Mouse (Mus musculus): ENCODE results near the gene Cst6.

The Cst6 gene
- long read RNA-seq, experiment 1: 0 reads
- long read RNA-seq, experiment 2, transcript Cst6-201 (3 exons, 3,951 nt): major isoform, 7 of 7 reads
- long read RNA-seq, experiment 2, partial matches to known transcripts: 0 of 7 reads
- long read RNA-seq, experiment 2, other reads (novel, unspliced or antisense): 0 of 7 reads

DNA sequence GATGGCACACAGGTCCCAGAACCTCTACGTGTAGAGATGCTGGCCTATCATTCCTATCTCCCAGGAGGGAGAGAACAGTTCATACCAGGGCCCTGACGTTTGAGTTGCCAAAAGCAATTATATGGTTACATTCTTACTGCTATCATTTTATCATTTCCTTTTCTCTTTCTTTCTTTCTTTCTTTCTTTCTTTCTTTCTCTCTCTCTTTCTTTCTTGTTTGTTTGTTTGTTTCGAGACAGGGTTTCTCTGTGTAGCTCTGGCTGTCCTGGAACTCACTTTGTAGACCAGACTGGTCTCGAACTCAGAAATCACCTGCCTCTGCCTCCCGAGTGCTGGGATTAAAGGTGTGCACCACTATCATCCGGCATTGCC lies at the start of gene Cst6:
TSS of gene Cst6 (minus strand) at position 73 of the 372 bp plus-strand sequence.
- intact Hi-C loops (cut with DNase I): loop anchor here (5.0 kb wide), 1 partner anchor 52 kb away; the partner anchor contains the start of genes Gal3st3 and Sf3b2

DNA sequence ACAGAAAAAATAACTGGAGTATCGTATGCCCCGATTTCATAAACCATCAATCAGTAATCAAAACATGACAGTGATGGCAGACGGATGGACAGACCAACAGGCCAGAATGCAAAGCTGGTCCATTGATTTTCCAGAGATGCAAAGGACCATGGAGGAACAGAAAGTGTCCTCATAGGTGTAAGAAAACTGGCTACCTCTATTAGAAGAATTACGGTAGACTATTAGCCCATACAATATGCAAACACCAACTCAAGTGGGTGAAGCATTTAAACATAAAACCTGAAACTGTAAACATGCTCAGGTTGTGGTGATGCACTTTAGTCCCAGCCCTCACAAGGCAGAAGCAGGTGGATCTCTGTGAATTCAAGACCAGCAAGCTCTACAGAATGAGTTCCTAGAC lies 46.0 kb upstream of the Cst6 start:
- intact Hi-C loops (cut with DNase I): no loop called here

DNA sequence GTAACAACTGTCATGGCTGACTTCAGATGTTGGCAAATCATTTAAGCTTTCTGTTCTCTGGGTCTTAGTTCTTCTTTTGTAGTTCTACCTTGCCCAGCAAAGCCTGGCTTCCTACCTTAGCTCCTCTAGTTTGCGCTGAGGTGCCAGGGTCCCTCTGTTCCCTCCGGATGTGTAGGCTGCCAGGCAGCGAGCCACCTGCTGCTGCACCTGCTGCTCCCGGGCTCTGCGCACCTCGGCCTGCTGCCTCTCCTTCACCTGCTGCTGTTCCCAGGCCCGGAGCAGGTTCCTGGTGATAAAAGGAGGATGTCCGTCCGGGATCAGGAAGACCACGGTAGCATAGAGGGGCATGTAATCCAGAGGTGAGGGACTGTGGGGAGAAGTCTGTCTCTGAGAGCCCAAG lies 44.8 kb upstream of the Cst6 start:
- intact Hi-C loops (cut with DNase I): no loop called here

- intact Hi-C loops (cut with DNase I): no loop called here
Measured at GRCm38 (mm10) chr19:5392892-5393291, 43.5 kb upstream of the Cst6 start.

GRCm38 (mm10) chr19:5390416-5390815 lies 41.0 kb upstream of the Cst6 start:
- intact Hi-C loops (cut with DNase I): no loop called here

DNA sequence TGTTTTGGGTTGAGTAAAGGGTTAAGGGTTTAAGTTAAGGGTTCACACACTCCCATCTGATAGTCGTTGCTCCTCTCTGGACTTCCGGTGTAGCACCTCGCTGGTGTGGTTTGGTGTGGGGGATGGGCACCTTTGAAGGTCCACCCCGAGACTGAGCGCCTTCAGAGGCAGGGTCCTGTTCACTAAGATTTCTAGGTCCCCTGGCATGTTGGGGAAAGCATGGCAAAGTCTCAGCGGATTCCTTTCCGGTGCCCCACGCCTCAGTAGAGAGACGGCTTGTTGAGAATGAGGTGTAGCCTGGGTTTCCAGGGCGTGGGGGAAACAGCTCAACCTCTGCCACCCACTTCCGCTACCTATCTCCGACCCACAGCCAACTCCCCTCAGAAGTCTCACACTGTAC lies 40.3 kb upstream of the Cst6 start:
- intact Hi-C loops (cut with DNase I): loop anchor here (2.0 to 5.0 kb wide), 2 partner anchors 23 to 38 kb away; partner anchors contain the start of genes AI837181, Banf1 and Eif1ad

GRCm38 (mm10) chr19:5388588-5389242 lies 39.3 kb upstream of the Cst6 start, which contains the start of gene Sart1:
Gene Sart1 (minus strand): TSS chr19:5388703.
- intact Hi-C loops (cut with DNase I): loop anchor here (2.0 to 5.0 kb wide), 2 partner anchors 22 to 39 kb away; partner anchors contain the start of genes AI837181, Banf1 and Eif1ad

GRCm38 (mm10) chr19:5388011-5388441 lies 38.7 kb upstream of the Cst6 start:
- intact Hi-C loops (cut with DNase I): loop anchor here (2.0 to 5.0 kb wide), 2 partner anchors 21 to 39 kb away; partner anchors contain the start of genes AI837181, Banf1 and Eif1ad

- intact Hi-C loops (cut with DNase I): loop anchor here (5.0 kb wide), 1 partner anchor 43 kb away; the partner anchor contains the start of gene AI837181
Measured at GRCm38 (mm10) chr19:5384715-5385114, 35.3 kb upstream of the Cst6 start.

- intact Hi-C loops (cut with DNase I): no loop called here
Measured at GRCm38 (mm10) chr19:5383326-5383725, 34.0 kb upstream of the Cst6 start.

- intact Hi-C loops (cut with DNase I): no loop called here
Measured at GRCm38 (mm10) chr19:5377446-5377845, 28.1 kb upstream of the Cst6 start.

GRCm38 (mm10) chr19:5374748-5375147 lies 25.4 kb upstream of the Cst6 start:
- intact Hi-C loops (cut with DNase I): no loop called here

GRCm38 (mm10) chr19:5374177-5374576 lies 24.8 kb upstream of the Cst6 start:
- intact Hi-C loops (cut with DNase I): no loop called here

- intact Hi-C loops (cut with DNase I): no loop called here
Measured at GRCm38 (mm10) chr19:5372724-5373123, 23.4 kb upstream of the Cst6 start.

GRCm38 (mm10) chr19:5370932-5371331 lies 21.6 kb upstream of the Cst6 start:
- intact Hi-C loops (cut with DNase I): no loop called here

- intact Hi-C loops (cut with DNase I): loop anchor here (2.0 to 10.0 kb wide), 2 partner anchors 21 to 487 kb away; partner anchors contain the start of gene Sart1
Measured at GRCm38 (mm10) chr19:5367455-5367854, 18.1 kb upstream of the Cst6 start.

- intact Hi-C loops (cut with DNase I): loop anchor here (2.0 to 10.0 kb wide), 2 partner anchors 22 to 488 kb away; partner anchors contain the start of gene Sart1
Measured at GRCm38 (mm10) chr19:5367053-5367359, 17.6 kb upstream of the Cst6 start, which contains the start of gene Banf1. Gene Banf1 (minus strand): TSS chr19:5367168.

DNA sequence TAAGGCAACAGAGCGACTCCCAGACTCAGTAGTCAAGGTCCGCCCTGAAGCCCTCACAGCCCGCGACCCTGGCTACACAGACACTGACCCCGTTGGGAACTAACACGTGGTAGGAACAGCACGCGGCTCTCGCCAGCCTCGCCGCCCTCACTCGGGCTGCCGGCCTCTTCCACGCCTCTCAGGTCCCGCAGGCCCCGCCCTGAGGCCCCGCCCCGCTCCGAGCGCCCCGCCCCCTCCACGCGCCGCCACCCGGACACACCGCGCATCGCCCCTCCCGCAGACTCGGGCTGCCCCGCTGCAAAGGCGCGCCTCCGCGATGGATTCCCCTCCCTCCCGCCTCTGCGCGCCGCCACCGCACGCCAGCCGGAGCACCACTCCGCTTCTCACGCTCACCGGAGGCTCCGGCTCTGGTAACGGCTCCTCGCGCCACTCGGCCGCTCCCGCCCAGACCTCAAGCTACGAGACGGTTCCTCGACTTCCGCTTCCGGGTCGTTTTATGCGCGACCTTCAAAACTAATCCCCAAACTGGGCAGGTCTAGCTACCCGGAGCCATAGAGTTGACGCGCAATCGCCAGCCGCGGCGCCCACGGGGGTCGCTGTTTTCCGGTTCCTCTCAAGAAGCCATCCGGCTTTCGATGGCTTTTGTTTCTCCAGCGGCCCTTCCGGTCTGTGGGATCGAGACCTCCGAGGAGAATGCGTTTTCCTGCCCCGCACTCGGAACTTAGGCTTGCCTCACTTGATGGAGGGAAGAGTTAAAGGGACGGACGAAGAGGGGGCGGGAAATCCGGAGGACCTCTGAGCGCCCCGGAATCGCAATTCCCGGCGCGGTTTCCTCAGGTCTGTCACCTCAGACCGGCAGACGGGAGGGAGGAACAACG lies 17.0 kb upstream of the Cst6 start, which contains the start of gene Eif1ad:
TSS of gene Eif1ad (plus strand) at position 567 of the 878 bp plus-strand sequence.
- intact Hi-C loops (cut with DNase I): loop anchor here (2.0 to 10.0 kb wide), 2 partner anchors 22 to 488 kb away; partner anchors contain the start of gene Sart1

- intact Hi-C loops (cut with DNase I): loop anchor here (2.0 to 10.0 kb wide), 2 partner anchors 23 to 489 kb away; partner anchors contain the start of gene Sart1
Measured at GRCm38 (mm10) chr19:5365751-5366150, 16.4 kb upstream of the Cst6 start.

DNA sequence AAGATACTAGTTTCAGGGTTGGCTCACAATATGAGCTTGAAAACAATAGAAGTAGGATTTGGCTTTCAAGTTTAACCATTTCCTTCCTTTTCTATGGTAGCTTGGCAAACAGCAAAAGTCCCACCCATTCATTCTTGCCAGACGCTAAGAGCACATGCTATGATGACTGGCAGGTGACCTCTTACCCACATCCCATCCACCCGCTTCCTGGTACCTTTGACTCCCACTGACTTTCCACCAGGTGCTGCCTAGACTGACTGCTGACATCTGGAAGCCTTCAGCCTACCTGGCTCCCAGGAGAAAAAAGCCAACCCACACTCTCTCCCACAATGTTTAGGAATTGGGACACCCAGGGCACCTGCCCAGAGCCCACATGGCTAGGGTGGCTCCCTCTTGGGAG lies 14.8 kb upstream of the Cst6 start:
- intact Hi-C loops (cut with DNase I): loop anchor here (10.0 kb wide), 1 partner anchor 491 kb away; no protein-coding TSS in a partner anchor

DNA sequence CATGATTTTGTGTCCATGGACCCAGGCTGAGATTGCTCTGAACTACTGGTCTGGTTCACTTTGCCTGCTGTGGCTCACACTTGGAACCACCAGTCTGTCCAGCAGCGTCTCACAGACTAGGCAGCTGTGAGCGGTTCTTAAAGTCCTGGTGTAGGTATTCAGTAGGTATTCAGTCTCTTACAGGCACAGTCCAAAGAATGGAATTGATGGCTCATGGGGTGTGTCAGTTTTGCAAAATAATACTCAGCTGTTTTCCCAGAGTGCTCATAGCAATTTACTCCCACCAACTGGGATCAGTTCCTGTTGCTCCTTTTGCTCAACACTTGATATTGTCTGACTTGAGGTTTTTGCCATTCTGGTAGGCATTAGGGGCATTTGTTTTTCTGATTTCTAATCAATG lies 12.8 kb upstream of the Cst6 start:
- intact Hi-C loops (cut with DNase I): loop anchor here (10.0 kb wide), 1 partner anchor 493 kb away; no protein-coding TSS in a partner anchor
